Mouse (Mus musculus): ENCODE measurements around the gene Nudt6. TPM values are rescaled to one million over a fixed set of nuclear protein-coding genes. Genes with fewer than 3 reads are reported as not detected.

The Nudt6 gene
- total and polyA plus RNA-seq, 3 experiments = 6.0 to 9.1 TPM; not detected in 1

- Histone ChIP-seq H3K27ac (ENCODE audit: control insufficient read depth, low read depth, low read length) (no peak overlapping the region), H3K36me3 (ENCODE audit: control insufficient read depth in 1 of 2, insufficient read depth in 2 of 2, low read length in 2 of 2) (no peaks in the 10 kb centered on the region), H3K4me3 (ENCODE audit: control insufficient read depth in 1 of 2, insufficient read depth in 1 of 2, low read depth in 2 of 2, low read length in 2 of 2) (no peak overlapping the region), H3K9ac (ENCODE audit: control insufficient read depth, low read depth, low read length, poor library complexity, severe bottlenecking) (no peak overlapping the region), H3K4me1 (ENCODE audit: control insufficient read depth in 1 of 2, insufficient read depth in 2 of 2, low read length in 2 of 2) (no peaks in the 10 kb centered on the region), H3K79me2 (ENCODE audit: control insufficient read depth, insufficient read depth, low read length, poor library complexity) (no peaks in the 10 kb centered on the region), H3K27me3 (ENCODE audit: control insufficient read depth in 1 of 2, insufficient read depth in 2 of 2, low read length in 2 of 2) (no peaks in the 10 kb centered on the region), H3K9me3 (replicated peaks; ENCODE audit: insufficient read depth, low read length) (no peaks in the 10 kb centered on the region)
- no peak for DNase-seq (ENCODE audit: low read depth, low spot score)
- no peak for TF ChIP-seq TCF12 (IDR thresholded peaks at IDR 0.05; ENCODE audit: low read depth, low read length)
- no peak for TF ChIP-seq JUND (IDR thresholded peaks at IDR 0.05; ENCODE audit: low read depth, low read length)
- no peak for TF ChIP-seq NELFE (IDR thresholded peaks at IDR 0.05; ENCODE audit: low read depth, low read length)
- TF ChIP-seq SIN3A (IDR thresholded peaks at IDR 0.05; ENCODE audit: low read length) = no peak
- TF ChIP-seq TAL1 (IDR thresholded peaks at IDR 0.05; ENCODE audit: low read length) = no peak
- TF ChIP-seq MAZ (IDR thresholded peaks at IDR 0.05; ENCODE audit: low read depth, low read length) = no peak
- TF ChIP-seq POLR2AphosphoS5 (IDR thresholded peaks at IDR 0.05; ENCODE audit: borderline replicate concordance, low read depth, low read length) = no peak
- no peak for TF ChIP-seq POLR2A (IDR thresholded peaks at IDR 0.05; ENCODE audit: control insufficient read depth in 1 of 2, insufficient read depth in 1 of 2, low read depth in 1 of 2, low read length in 2 of 2, poor library complexity in 1 of 2)
- no peak for TF ChIP-seq USF1 (IDR thresholded peaks at IDR 0.05; ENCODE audit: low read depth, low read length)
- no peak for TF ChIP-seq MYC (IDR thresholded peaks at IDR 0.05; ENCODE audit: low read depth, low read length)
- TF ChIP-seq USF2 (IDR thresholded peaks at IDR 0.05; ENCODE audit: borderline replicate concordance in 1 of 2, insufficient read depth in 1 of 2, low read depth in 1 of 2, low read length in 2 of 2) = no peak
- no peak for TF ChIP-seq MXI1 (IDR thresholded peaks at IDR 0.05; ENCODE audit: low read depth, low read length)
Measured at GRCm38 (mm10) chr3:37387310-37387709, 32.7 kb downstream of the Nudt6 start.

GRCm38 (mm10) chr3:37383096-37383765 lies 36.8 kb downstream of the Nudt6 start:
- Histone ChIP-seq H3K79me2 (ENCODE audit: control insufficient read depth, insufficient read depth, low read length, poor library complexity) (no peaks in the 10 kb centered on the region), H3K4me1 (ENCODE audit: control insufficient read depth in 1 of 2, insufficient read depth in 2 of 2, low read length in 2 of 2) (no peaks in the 10 kb centered on the region), H3K27ac (ENCODE audit: control insufficient read depth, low read depth, low read length) (no peak overlapping the region), H3K9me3 (replicated peaks; ENCODE audit: insufficient read depth, low read length) (no peaks in the 10 kb centered on the region), H3K27me3 (ENCODE audit: control insufficient read depth in 1 of 2, insufficient read depth in 2 of 2, low read length in 2 of 2) (no peaks in the 10 kb centered on the region), H3K9ac (ENCODE audit: control insufficient read depth, low read depth, low read length, poor library complexity, severe bottlenecking) (no peak overlapping the region), H3K4me3 (ENCODE audit: control insufficient read depth in 1 of 2, insufficient read depth in 1 of 2, low read depth in 2 of 2, low read length in 2 of 2) (no peak overlapping the region), H3K36me3 (ENCODE audit: control insufficient read depth in 1 of 2, insufficient read depth in 2 of 2, low read length in 2 of 2) (no peaks in the 10 kb centered on the region)
- DNase-seq (ENCODE audit: low read depth, low spot score) = no peak
- no peak for TF ChIP-seq TBP (IDR thresholded peaks at IDR 0.05; ENCODE audit: low read depth, low read length)
- peak; percentile 16 for TF ChIP-seq RAD21 (IDR thresholded peaks at IDR 0.05; ENCODE audit: low read depth, low read length)
- TF ChIP-seq CTCF (IDR thresholded peaks at IDR 0.05 in 2 of 3, conservative IDR thresholded peaks at IDR 0.05 in 1 of 3; ENCODE audit: control insufficient read depth in 1 of 3, insufficient read depth in 1 of 3, low read depth in 2 of 3, low read length in 3 of 3, poor library complexity in 1 of 3, severe bottlenecking in 1 of 3) = peak in 2 of 3 experiments; percentile 4 to 18; a peak in 1 of 6 replicates

GRCm38 (mm10) chr3:37381457-37381856 lies 38.6 kb downstream of the Nudt6 start:
- Histone ChIP-seq H3K79me2 (ENCODE audit: control insufficient read depth, insufficient read depth, low read length, poor library complexity) (no peaks in the 10 kb centered on the region), H3K4me1 (ENCODE audit: control insufficient read depth in 1 of 2, insufficient read depth in 2 of 2, low read length in 2 of 2) (no peaks in the 10 kb centered on the region), H3K9me3 (replicated peaks; ENCODE audit: insufficient read depth, low read length) (no peaks in the 10 kb centered on the region), H3K27ac (ENCODE audit: control insufficient read depth, low read depth, low read length) (no peak overlapping the region), H3K36me3 (ENCODE audit: control insufficient read depth in 1 of 2, insufficient read depth in 2 of 2, low read length in 2 of 2) (no peaks in the 10 kb centered on the region), H3K4me3 (ENCODE audit: control insufficient read depth in 1 of 2, insufficient read depth in 1 of 2, low read depth in 2 of 2, low read length in 2 of 2) (no peak overlapping the region), H3K27me3 (ENCODE audit: control insufficient read depth in 1 of 2, insufficient read depth in 2 of 2, low read length in 2 of 2) (no peaks in the 10 kb centered on the region), H3K9ac (ENCODE audit: control insufficient read depth, low read depth, low read length, poor library complexity, severe bottlenecking) (no peak overlapping the region)
- no peak for DNase-seq (ENCODE audit: low read depth, low spot score)
- no peak for TF ChIP-seq JUND (IDR thresholded peaks at IDR 0.05; ENCODE audit: low read depth, low read length)
- TF ChIP-seq MAX (IDR thresholded peaks at IDR 0.05; ENCODE audit: low read length) = no peak
- no peak for TF ChIP-seq RAD21 (IDR thresholded peaks at IDR 0.05; ENCODE audit: low read depth, low read length)
- no peak for TF ChIP-seq E2F4 (IDR thresholded peaks at IDR 0.05; ENCODE audit: borderline replicate concordance, low read depth, low read length)
- TF ChIP-seq CHD1 (IDR thresholded peaks at IDR 0.05; ENCODE audit: low read depth, low read length) = no peak
- TF ChIP-seq HCFC1 (IDR thresholded peaks at IDR 0.05; ENCODE audit: low read depth, low read length) = no peak
- TF ChIP-seq POLR2AphosphoS2 (IDR thresholded peaks at IDR 0.05; ENCODE audit: low read length) = no peak
- no peak for TF ChIP-seq RCOR1 (IDR thresholded peaks at IDR 0.05; ENCODE audit: low read depth, low read length)
- TF ChIP-seq ELF1 (IDR thresholded peaks at IDR 0.05; ENCODE audit: low read depth, low read length) = no peak
- no peak for TF ChIP-seq MEF2A (IDR thresholded peaks at IDR 0.05; ENCODE audit: extremely low read depth, insufficient replicate concordance, low read depth, low read length, poor library complexity, severe bottlenecking)
- no peak for TF ChIP-seq TBP (IDR thresholded peaks at IDR 0.05; ENCODE audit: low read depth, low read length)
- TF ChIP-seq ZKSCAN1 (IDR thresholded peaks at IDR 0.05; ENCODE audit: low read depth, low read length) = no peak
- no peak for TF ChIP-seq UBTF (IDR thresholded peaks at IDR 0.05; ENCODE audit: borderline replicate concordance, insufficient read depth, low read depth, low read length)
- TF ChIP-seq MAFK (IDR thresholded peaks at IDR 0.05; ENCODE audit: borderline replicate concordance, low read depth, low read length) = no peak

Data from MEL (cell line).